Mouse (Mus musculus): ENCODE data around the gene Tbxas1. TPM values are rescaled to one million over a fixed set of nuclear protein-coding genes. Genes with fewer than 3 reads are reported as not detected.

The Tbxas1 gene
- 1 to 10 TPM in 1 of 2 experiments, under 1 TPM in 1; 0.42 to 1.0 TPM for polyA plus RNA-seq (2017; shearing (Covaris generic))

GRCm38 (mm10) chr6:38875258-38876070 is at the start of gene Tbxas1:
Tbxas1 (plus strand) TSS chr6:38875404.

GRCm38 (mm10) chr6:38876071-38876911 is 1.1 kb downstream of the Tbxas1 start, which contains the start of gene Hipk2:
Hipk2 (minus strand) TSS chr6:38876165.

GRCm38 (mm10) chr6:39117584-39118455 is 242.6 kb downstream of the Tbxas1 start, which contains the start of gene Parp12:
Parp12 (minus strand) TSS chr6:39118349.

Other genes starting within 250 kb of the Tbxas1 start
- under 1 TPM in 1 of 2 experiments, not detected in 1; 0.14 TPM for gene Klrg2, start 238.2 kb upstream of the Tbxas1 start, polyA plus RNA-seq (2017; shearing (Covaris generic))
- 1 to 10 TPM; 1.3 to 5.2 TPM for gene Clec2l, start 212.3 kb upstream of the Tbxas1 start, polyA plus RNA-seq (2017; shearing (Covaris generic))
- 10 to 100 TPM; 66.6 to 68.7 TPM for gene Hipk2, start 761 bp downstream of the Tbxas1 start, polyA plus RNA-seq (2017; shearing (Covaris generic))
- 10 to 100 TPM in 1 of 2 experiments, 1 to 10 TPM in 1; 5.2 to 19.4 TPM for gene Parp12, start 242.9 kb downstream of the Tbxas1 start, polyA plus RNA-seq (2017; shearing (Covaris generic))